Mouse (Mus musculus) heart, embryonic 15.5 days (tissue): ENCODE measurements around the gene 1600002K03Rik. TPM values are rescaled to one million over a fixed set of nuclear protein-coding genes. Genes with fewer than 3 reads are reported as not detected.
A peak's percentile ranks its signal among the peaks of the same experiment; 100 is the strongest.

Experiments used
- ATAC-seq: fragments of 200-750 bp; cut with Nextera tagmentation; replicated peaks from 2 replicates; pipeline ENCODE4 v1.8.0; 2017; ENCODE audit warnings: low read depth, moderate TSS enrichment; ENCODE audit not compliant: insufficient number of reproducible peaks, insufficient read depth, low FRiP score
- H3K27ac ChIP-seq: fragments of 300-500 bp; sonication (generic); 2 replicates; pipeline ENCODE4 v1.5.1; 2015; ENCODE audit warnings: mild to moderate bottlenecking, inconsistent platforms
- H3K27me3 ChIP-seq: fragments of 300-500 bp; sonication (generic); 2 replicates; pipeline ENCODE4 v1.6.1; 2015; ENCODE audit warnings: inconsistent platforms
- H3K36me3 ChIP-seq: fragments of 300-500 bp; sonication (generic); 2 replicates; pipeline ENCODE4 v1.6.1; 2015; ENCODE audit warnings: mild to moderate bottlenecking, inconsistent platforms
- H3K4me1 ChIP-seq: fragments of 300-500 bp; sonication (generic); replicated peaks from 2 replicates; pipeline ENCODE4 v1.6.1; 2015; ENCODE audit warnings: inconsistent platforms
- H3K4me2 ChIP-seq: fragments of 300-500 bp; sonication (generic); 2 replicates; pipeline ENCODE4 v1.6.1; 2015; ENCODE audit warnings: inconsistent platforms, mild to moderate bottlenecking, moderate library complexity
- H3K4me3 ChIP-seq: fragments of 300-500 bp; sonication (generic); 2 replicates; pipeline ENCODE4 v1.5.1; 2015; ENCODE audit warnings: mild to moderate bottlenecking, inconsistent platforms
- H3K9ac ChIP-seq: fragments of 300-500 bp; sonication (generic); 2 replicates; pipeline ENCODE4 v1.6.1; 2015; ENCODE audit warnings: mild to moderate bottlenecking, inconsistent platforms
- H3K9me3 ChIP-seq: fragments of 300-500 bp; sonication (generic); replicated peaks from 2 replicates; pipeline ENCODE4 v1.6.1; 2016; ENCODE audit warnings: inconsistent platforms
- WGBS: fragments of 180-500 bp; shearing (Covaris S2); methylation state at CpG from one replicate; pipeline ENCODE4 v1.1.7; 2015; ENCODE audit warnings: mixed read lengths; 5-methylcytosine and 5-hydroxymethylcytosine counted together
- polyA plus RNA-seq: library from polyadenylated mRNA; unstranded; fragments of >200 nt; fragmentation: Nextera tagmentation; extraction: Ambion mirVana; gene quantifications from 2 replicates; pipeline ENCODE4 v1.2.1, GENCODE M21; 2015

1600002K03Rik gene
- polyA plus RNA-seq, 1 experiment from 2014 or later: 7.7 TPM

DNA sequence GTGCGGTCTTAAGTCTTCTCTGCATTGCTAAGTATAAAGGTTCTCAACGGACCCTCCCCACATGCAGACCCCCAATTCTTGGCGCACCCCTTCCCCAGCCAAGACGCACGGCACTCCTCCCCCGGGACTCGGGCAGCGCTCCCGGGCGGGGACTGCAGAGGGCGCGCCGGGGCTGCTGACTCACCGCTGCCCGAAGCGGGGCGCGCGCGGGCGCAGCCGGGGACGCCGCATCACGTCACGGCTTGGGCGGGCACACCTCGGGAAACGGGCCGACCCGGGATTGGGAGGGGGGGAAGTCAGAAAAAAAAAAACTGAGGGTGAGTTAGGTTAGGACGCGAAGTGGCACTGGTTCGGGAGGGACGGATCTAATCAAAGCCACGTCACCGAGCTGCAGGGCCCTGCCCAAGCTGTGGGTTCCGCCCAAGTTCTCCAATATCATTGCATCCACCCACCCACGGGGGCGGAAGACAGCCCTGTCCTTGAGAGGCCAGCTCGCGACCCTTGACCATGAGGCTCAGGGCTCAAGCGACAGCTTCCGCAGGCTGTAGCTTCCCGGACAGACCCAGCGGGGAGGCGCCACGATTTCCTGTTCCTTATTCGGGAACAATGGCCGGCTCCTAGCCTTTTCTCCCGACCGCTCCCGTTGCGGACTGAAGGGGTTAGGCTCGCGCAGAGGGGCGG is 24.0 kb upstream of the 1600002K03Rik start:
- peaks cover 42% of the 10 kb centered on the region for H3K36me3 ChIP-seq
- WGBS: under 1% methylated on average over 57 of the region's 57 CpGs
- peak overlapping the region; percentile 80 for H3K4me2 ChIP-seq
- H3K9me3 ChIP-seq: no peaks in the 10 kb centered on the region
- peaks cover 66% of the 10 kb centered on the region for H3K4me1 ChIP-seq
- H3K27ac ChIP-seq: peak overlapping the region; percentile 100
- peak overlapping the region; percentile 86 for H3K9ac ChIP-seq
- ATAC-seq: peak; percentile 50
- H3K27me3 ChIP-seq: no peaks in the 10 kb centered on the region
- H3K4me3 ChIP-seq: peak overlapping the region; percentile 76

- WGBS: under 1% methylated on average over 79 of the region's 88 CpGs
- Histone ChIP-seq H3K36me3 (peaks cover 42% of the 10 kb centered on the region), H3K4me2 (peak overlapping the region; percentile 80), H3K9ac (peak overlapping the region; percentile 86), H3K27me3 (no peaks in the 10 kb centered on the region), H3K4me3 (peak overlapping the region; percentile 76), H3K9me3 (no peaks in the 10 kb centered on the region), H3K4me1 (peaks cover 66% of the 10 kb centered on the region), H3K27ac (peak overlapping the region; percentile 100)
- peak; percentile 82 for ATAC-seq
Measured at GRCm38 (mm10) chr10:80149291-80150225, 23.2 kb upstream of the 1600002K03Rik start.

GRCm38 (mm10) chr10:80150226-80151210 is 22.2 kb upstream of the 1600002K03Rik start:
- Histone ChIP-seq H3K4me1 (peaks cover 66% of the 10 kb centered on the region), H3K36me3 (peaks cover 42% of the 10 kb centered on the region), H3K27ac (peak overlapping the region; percentile 100), H3K27me3 (no peaks in the 10 kb centered on the region), H3K9me3 (no peaks in the 10 kb centered on the region), H3K4me2 (peak overlapping the region; percentile 80), H3K9ac (peak overlapping the region; percentile 82), H3K4me3 (peak overlapping the region; percentile 76)
- ATAC-seq: no peak
- WGBS: under 1% methylated on average over 42 of the region's 71 CpGs

GRCm38 (mm10) chr10:80151211-80152034 is 21.3 kb upstream of the 1600002K03Rik start:
- peak overlapping the region; percentile 82 for H3K9ac ChIP-seq
- under 1% methylated on average over 26 of the region's 26 CpGs for WGBS
- H3K9me3 ChIP-seq: no peaks in the 10 kb centered on the region
- H3K36me3 ChIP-seq: peaks cover 43% of the 10 kb centered on the region
- H3K4me2 ChIP-seq: peak overlapping the region; percentile 80
- peaks cover 66% of the 10 kb centered on the region for H3K4me1 ChIP-seq
- peak overlapping the region; percentile 76 for H3K4me3 ChIP-seq
- peak overlapping the region; percentile 100 for H3K27ac ChIP-seq
- no peaks in the 10 kb centered on the region for H3K27me3 ChIP-seq
- no peak for ATAC-seq

DNA sequence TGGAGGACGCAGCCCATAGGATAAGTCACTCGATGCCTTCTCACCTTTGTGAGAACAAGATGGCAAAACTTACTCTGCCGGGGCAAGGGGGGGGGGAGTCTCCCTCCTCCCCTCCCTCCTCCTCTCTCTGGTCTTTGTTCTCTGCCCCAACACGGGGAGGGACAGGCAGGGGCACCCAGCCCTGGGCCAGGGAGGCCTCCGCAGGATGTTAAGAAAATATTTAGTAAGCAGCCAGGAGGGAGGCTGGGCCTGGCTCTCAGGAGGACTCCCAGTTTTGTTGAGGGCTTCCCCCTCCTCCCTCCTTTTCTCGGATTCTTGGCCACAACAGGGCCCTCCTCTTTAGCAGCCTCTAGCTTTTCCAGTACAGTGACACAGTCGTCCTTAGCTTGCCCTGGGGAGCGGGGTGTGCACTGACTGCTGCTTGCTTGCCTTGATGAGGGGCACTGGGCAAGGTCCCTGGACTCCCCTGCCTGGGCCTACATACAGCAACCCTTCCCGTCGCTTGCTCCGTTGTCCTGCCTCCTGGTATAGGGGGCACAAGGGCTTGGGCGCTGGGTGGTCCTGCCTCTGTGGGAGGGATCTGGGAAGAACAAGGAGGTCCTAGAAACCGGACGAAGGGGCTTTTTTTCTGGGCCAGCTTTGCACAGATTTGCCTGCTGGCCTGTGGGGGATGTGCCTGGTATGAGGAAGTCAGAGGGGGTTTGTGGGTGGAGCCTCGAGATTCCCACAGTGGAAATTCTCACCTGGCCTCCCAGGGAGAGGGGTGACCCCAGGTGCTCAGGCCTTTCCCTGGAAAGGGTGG is 20.5 kb upstream of the 1600002K03Rik start:
- peak overlapping the region; percentile 82 for H3K9ac ChIP-seq
- peak overlapping the region; percentile 100 for H3K27ac ChIP-seq
- H3K4me1 ChIP-seq: peaks cover 66% of the 10 kb centered on the region
- H3K36me3 ChIP-seq: peaks cover 50% of the 10 kb centered on the region
- peak overlapping the region; percentile 80 for H3K4me2 ChIP-seq
- 8% methylated on average over 15 of the region's 15 CpGs for WGBS
- no peak for ATAC-seq
- no peaks in the 10 kb centered on the region for H3K9me3 ChIP-seq
- H3K4me3 ChIP-seq: peak overlapping the region; percentile 76
- no peaks in the 10 kb centered on the region for H3K27me3 ChIP-seq

GRCm38 (mm10) chr10:80152873-80153260 is 19.9 kb upstream of the 1600002K03Rik start:
- peaks cover 53% of the 10 kb centered on the region for H3K36me3 ChIP-seq
- H3K27ac ChIP-seq: peak overlapping the region; percentile 100
- no peak for ATAC-seq
- H3K9ac ChIP-seq: peak overlapping the region; percentile 82
- H3K27me3 ChIP-seq: no peaks in the 10 kb centered on the region
- peak overlapping the region; percentile 80 for H3K4me2 ChIP-seq
- H3K4me3 ChIP-seq: peak overlapping the region; percentile 76
- H3K9me3 ChIP-seq: no peaks in the 10 kb centered on the region
- 36% methylated on average over 3 of the region's 3 CpGs for WGBS
- peaks cover 65% of the 10 kb centered on the region for H3K4me1 ChIP-seq

DNA sequence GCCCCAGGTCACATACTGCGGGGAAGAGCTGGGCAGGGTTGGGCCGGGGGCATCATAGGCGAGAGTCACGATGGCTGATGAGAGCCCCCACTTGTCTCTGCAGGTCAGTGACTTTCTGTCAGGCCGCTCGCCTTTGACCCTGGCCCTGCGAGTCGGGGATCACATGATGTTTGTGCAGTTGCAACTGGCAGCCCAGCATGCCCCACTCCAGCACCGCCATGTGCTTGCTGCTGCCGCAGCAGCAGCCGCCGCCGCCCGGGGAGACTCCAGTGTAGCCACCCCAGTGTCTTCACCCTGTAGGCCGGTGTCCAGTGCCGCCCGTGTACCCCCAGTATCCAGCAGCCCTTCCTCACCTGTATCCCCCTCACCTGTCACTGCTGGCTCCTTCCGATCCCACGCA is 19.0 kb upstream of the 1600002K03Rik start:
- Histone ChIP-seq H3K4me1 (peaks cover 73% of the 10 kb centered on the region), H3K27ac (peak overlapping the region; percentile 100), H3K36me3 (peaks cover 53% of the 10 kb centered on the region), H3K27me3 (no peaks in the 10 kb centered on the region), H3K9ac (peak overlapping the region; percentile 82; the same call in 1 of the 2 replicates), H3K9me3 (no peaks in the 10 kb centered on the region), H3K4me2 (no peak overlapping the region), H3K4me3 (no peak overlapping the region)
- no peak for ATAC-seq
- 82% methylated on average over 19 of the region's 19 CpGs for WGBS

DNA sequence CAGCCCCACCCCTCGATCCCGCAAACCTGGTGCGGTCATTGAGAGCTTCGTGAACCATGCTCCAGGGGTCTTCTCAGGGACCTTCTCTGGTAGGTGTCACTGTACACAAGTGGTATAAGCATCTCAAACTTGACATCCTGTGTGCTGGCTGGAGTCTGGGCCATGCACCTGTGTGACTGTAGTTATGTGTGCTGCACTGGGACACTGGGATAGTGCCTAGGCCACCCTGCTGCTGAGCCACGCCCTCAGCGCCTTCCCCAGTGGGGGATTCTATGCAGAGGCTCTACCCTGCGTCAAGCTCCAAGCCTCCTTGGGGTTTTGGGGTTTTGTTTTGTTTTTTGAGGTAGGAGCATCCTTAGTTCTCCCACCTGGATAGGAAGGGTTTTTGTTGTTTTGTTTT is 18.4 kb upstream of the 1600002K03Rik start:
- WGBS: 89% methylated on average over 7 of the region's 7 CpGs
- Histone ChIP-seq H3K27ac (0 out of 2 replicates have a peak overlapping the region, but pooled peaks have one; percentile 18), H3K36me3 (peaks cover 53% of the 10 kb centered on the region), H3K4me1 (peaks cover 79% of the 10 kb centered on the region), H3K9me3 (no peaks in the 10 kb centered on the region), H3K9ac (peak overlapping the region; percentile 82; the same call in 1 of the 2 replicates), H3K4me3 (no peak overlapping the region), H3K4me2 (no peak overlapping the region), H3K27me3 (no peaks in the 10 kb centered on the region)
- ATAC-seq: no peak

GRCm38 (mm10) chr10:80155277-80155676 is 17.5 kb upstream of the 1600002K03Rik start:
- Histone ChIP-seq H3K9ac (no peak overlapping the region), H3K27me3 (no peaks in the 10 kb centered on the region), H3K4me3 (no peak overlapping the region), H3K4me2 (no peak overlapping the region), H3K4me1 (peaks cover 85% of the 10 kb centered on the region), H3K36me3 (peaks cover 53% of the 10 kb centered on the region), H3K27ac (peak overlapping the region; percentile 44), H3K9me3 (no peaks in the 10 kb centered on the region)
- ATAC-seq: no peak
- whole genome bisulfite sequencing: 59% methylated on average over 1 of the region's 1 CpGs
